Mouse (Mus musculus) C2C12 (cell line): ENCODE data around the gene Hist1h4a. TPM values are rescaled to one million over a fixed set of nuclear protein-coding genes. Genes with fewer than 3 reads are reported as not detected.
A peak's percentile ranks its signal among the peaks of the same experiment; 100 is the strongest.
"Not testable (repeated sequence)": the region's sequence is repeated elsewhere in the genome, so short reads cannot be mapped to it uniquely, and the experiment has no call there.

Source experiments
- H3K27me3 ChIP-seq: one replicate; pipeline ENCODE4 v1.6.1; 2011; ENCODE audit not compliant: control insufficient read depth, insufficient read depth, insufficient read length
- H3K36me3 ChIP-seq: one replicate; pipeline ENCODE4 v1.6.1; 2011; ENCODE audit not compliant: control insufficient read depth, insufficient read depth
- H3K4me3 ChIP-seq: one replicate; pipeline ENCODE4 v1.5.1; 2011; ENCODE audit warnings: mild to moderate bottlenecking, control low read depth; ENCODE audit not compliant: poor library complexity, insufficient read depth, severe bottlenecking
- H3K79me2 ChIP-seq: one replicate; pipeline ENCODE4 v1.6.1; 2011; ENCODE audit not compliant: control insufficient read depth, insufficient read depth
- H3K79me3 ChIP-seq: one replicate; pipeline ENCODE4 v1.6.1; 2011; ENCODE audit warnings: low read depth, control low read depth
- H3ac ChIP-seq: one replicate; pipeline ENCODE3; 2011; ENCODE audit warnings: low read depth; ENCODE audit not compliant: control insufficient read depth, insufficient read length
- CEBPB ChIP-seq: IDR thresholded peaks from one replicate; pipeline ENCODE4 v1.6.1; 2011; ENCODE audit warnings: low read depth, mild to moderate bottlenecking, control low read depth, moderate library complexity
- CTCF ChIP-seq: IDR thresholded peaks from one replicate; pipeline ENCODE4 v1.5.1; 2011; ENCODE audit not compliant: control insufficient read depth, insufficient read depth, insufficient read length
- FOSL1 ChIP-seq: IDR thresholded peaks from one replicate; pipeline ENCODE4 v1.8.0; 2011; ENCODE audit warnings: mild to moderate bottlenecking, low read length; ENCODE audit not compliant: poor library complexity, insufficient read depth, severe bottlenecking
- MAX ChIP-seq: IDR thresholded peaks from one replicate; pipeline ENCODE4 v1.6.1; 2011; ENCODE audit warnings: mild to moderate bottlenecking, control low read depth
- MYOD1 ChIP-seq: IDR thresholded peaks from one replicate; pipeline ENCODE4 v1.6.1; 2011; ENCODE audit warnings: low read depth; ENCODE audit not compliant: control insufficient read depth, insufficient read length
- MYOG ChIP-seq: IDR thresholded peaks from one replicate; pipeline ENCODE4 v1.6.1; 2011; ENCODE audit not compliant: control insufficient read depth, insufficient read length; ENCODE audit errors: extremely low read depth
- USF1 ChIP-seq: IDR thresholded peaks from one replicate; pipeline ENCODE4 v1.6.1; 2011; ENCODE audit warnings: low read depth, mild to moderate bottlenecking, control low read depth, moderate library complexity
- polyA plus RNA-seq: library from polyadenylated mRNA; unstranded; fragments of >200 nt; fragmentation: generic; extraction: Trizol; gene quantifications from one replicate; pipeline ENCODE4 v1.2.1, GENCODE M21; 2012; ENCODE audit warnings: missing spikeins

Gene Hist1h4a
- polyA plus RNA-seq, 1 experiment: 6.8 TPM

- Histone ChIP-seq H3K79me3 (no peaks in the 10 kb centered on the region), H3K4me3 (no peak overlapping the region), H3K79me2 (no peaks in the 10 kb centered on the region), H3ac (peak overlapping the region; percentile 24), H3K27me3 (no peaks in the 10 kb centered on the region), H3K36me3 (no peaks in the 10 kb centered on the region)
- no peak for TF ChIP-seq CTCF
Observed at GRCm38 (mm10) chr13:23753314-23754078, 7.5 kb downstream of the Hist1h4a start.

DNA sequence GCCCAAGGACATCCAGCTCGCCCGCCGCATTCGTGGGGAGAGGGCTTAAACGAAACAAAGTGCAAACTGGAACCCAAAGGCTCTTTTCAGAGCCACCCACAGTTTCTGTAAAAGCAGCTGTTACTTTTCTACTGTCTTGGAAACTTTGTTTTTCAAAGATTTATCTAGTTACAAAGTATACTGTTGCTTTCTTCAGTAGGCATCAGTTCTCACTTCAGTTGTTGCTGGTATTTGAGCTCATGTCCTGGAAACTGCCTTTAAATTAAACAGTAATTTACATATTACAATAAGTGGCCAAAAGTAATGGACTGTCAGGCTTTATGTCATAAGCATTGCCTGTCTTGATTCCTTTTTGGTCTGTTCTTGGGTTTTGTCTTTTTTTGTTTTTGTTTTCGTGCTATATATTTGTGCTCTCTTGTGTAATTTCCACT is 8.3 kb downstream of the Hist1h4a start:
- H3K79me2 ChIP-seq: no peaks in the 10 kb centered on the region
- no peaks in the 10 kb centered on the region for H3K36me3 ChIP-seq
- peak overlapping the region; percentile 59 for H3ac ChIP-seq
- H3K27me3 ChIP-seq: no peaks in the 10 kb centered on the region
- TF ChIP-seq FOSL1 (no peak), MYOD1 (no peak), MYOG (no peak), CEBPB (no peak), MAX (no peak), CTCF (no peak), USF1 (no peak)
- peak overlapping the region; percentile 7 for H3K4me3 ChIP-seq
- H3K79me3 ChIP-seq: no peaks in the 10 kb centered on the region

GRCm38 (mm10) chr13:23752067-23752741 is 8.8 kb downstream of the Hist1h4a start, which contains the start of gene Hist1h3b:
Gene Hist1h3b (plus strand): TSS chr13:23752267.
- Histone ChIP-seq H3K4me3 (peak within 1 kb of the TSS; percentile 14), H3ac (peak within 1 kb of the TSS; percentile 67)
- not testable (repeated sequence) for H3K79me2 ChIP-seq, H3K79me3 ChIP-seq, H3K36me3 ChIP-seq, H3K27me3 ChIP-seq

GRCm38 (mm10) chr13:23751478-23751956 is 9.5 kb downstream of the Hist1h4a start:
- Histone ChIP-seq H3K36me3 (no peaks in the 10 kb centered on the region), H3K79me2 (no peaks in the 10 kb centered on the region), H3ac (peak overlapping the region; percentile 67), H3K4me3 (peak overlapping the region; percentile 14), H3K79me3 (no peaks in the 10 kb centered on the region), H3K27me3 (no peaks in the 10 kb centered on the region)
- no peak for TF ChIP-seq CEBPB
- no peak for TF ChIP-seq FOSL1
- TF ChIP-seq MAX: no peak
- TF ChIP-seq MYOG: no peak
- TF ChIP-seq MYOD1: no peak
- TF ChIP-seq CTCF: no peak
- TF ChIP-seq USF1: no peak

- H3K79me2 ChIP-seq: not testable (repeated sequence)
Observed at GRCm38 (mm10) chr13:23750839-23751477, 10.1 kb downstream of the Hist1h4a start, which contains the start of gene Hist1h2ab. Gene Hist1h2ab (plus strand): TSS chr13:23751126.

GRCm38 (mm10) chr13:23749563-23750121 is 11.4 kb downstream of the Hist1h4a start:
- no peaks in the 10 kb centered on the region for H3K79me3 ChIP-seq
- no peak overlapping the region for H3ac ChIP-seq
- no peaks in the 10 kb centered on the region for H3K79me2 ChIP-seq

More at GRCm38 (mm10) chr13:23750839-23751477, 10.1 kb downstream of the Hist1h4a start, which contains the start of gene Hist1h2ab:
- not testable (repeated sequence) for H3K36me3 ChIP-seq, H3K79me3 ChIP-seq, H3K27me3 ChIP-seq
- peak; percentile 10 for TF ChIP-seq CEBPB
- Histone ChIP-seq H3K4me3 (peak within 1 kb of the TSS; percentile 14), H3ac (peak within 1 kb of the TSS; percentile 67)

More at GRCm38 (mm10) chr13:23749563-23750121, 11.4 kb downstream of the Hist1h4a start:
- H3K36me3 ChIP-seq: no peaks in the 10 kb centered on the region
- TF ChIP-seq USF1 (no peak), MYOG (no peak), CEBPB (peak; percentile 67), CTCF (no peak), MAX (no peak), FOSL1 (peak; percentile 24), MYOD1 (no peak)
- no peaks in the 10 kb centered on the region for H3K27me3 ChIP-seq
- no peak overlapping the region for H3K4me3 ChIP-seq
